Mouse (Mus musculus) T-cell, adult 66 days (primary cell): ENCODE measurements around the gene Olfr699. TPM values are rescaled to one million over a fixed set of nuclear protein-coding genes. Genes with fewer than 3 reads are reported as not detected.

Experiments
- total RNA-seq, 2 experiments: library from RNA; stranded (reverse); gene quantifications; 3 replicates in 1 of 2; 4 replicates in 1 of 2; pipeline ENCODE4 v1.2.4; 2023

Olfr699 gene
- not detected for total RNA-seq

DNA sequence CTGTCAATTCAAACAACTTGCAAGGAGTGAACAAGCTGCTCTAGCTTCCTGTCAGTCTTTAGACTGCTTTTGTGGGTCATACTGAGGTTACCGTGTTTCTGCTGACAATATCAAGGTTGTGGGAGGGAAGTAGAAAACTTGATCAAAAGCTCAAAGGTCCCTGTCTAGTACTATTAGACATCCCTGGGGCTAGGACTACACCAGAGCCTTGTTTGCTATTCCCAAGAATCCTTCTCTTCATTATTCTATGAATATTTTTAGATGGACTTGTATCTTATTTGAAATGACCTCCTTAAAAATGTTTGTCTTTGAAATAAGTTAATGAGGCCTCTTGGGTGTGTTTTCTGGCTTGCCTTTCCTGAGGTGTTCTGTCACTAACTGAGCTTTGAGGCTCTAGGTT lies at the start of gene Olfr699:
Gene Olfr699, minus strand, starts transcription at position 101 of the 400 bp plus-strand sequence.

GRCm38 (mm10) chr7:106833793-106834192 lies 40.8 kb upstream of the Olfr699 start, which contains the start of gene Olfr702:
Gene Olfr702 (minus strand): TSS chr7:106833893.

GRCm38 (mm10) chr7:106813829-106814228 lies 20.8 kb upstream of the Olfr699 start, which contains the start of gene Olfr701:
Gene Olfr701 (plus strand): TSS chr7:106814129.

GRCm38 (mm10) chr7:106808734-106809133 lies 15.7 kb upstream of the Olfr699 start, which contains the start of gene Olfr700:
Gene Olfr700 (minus strand): TSS chr7:106808834.

DNA sequence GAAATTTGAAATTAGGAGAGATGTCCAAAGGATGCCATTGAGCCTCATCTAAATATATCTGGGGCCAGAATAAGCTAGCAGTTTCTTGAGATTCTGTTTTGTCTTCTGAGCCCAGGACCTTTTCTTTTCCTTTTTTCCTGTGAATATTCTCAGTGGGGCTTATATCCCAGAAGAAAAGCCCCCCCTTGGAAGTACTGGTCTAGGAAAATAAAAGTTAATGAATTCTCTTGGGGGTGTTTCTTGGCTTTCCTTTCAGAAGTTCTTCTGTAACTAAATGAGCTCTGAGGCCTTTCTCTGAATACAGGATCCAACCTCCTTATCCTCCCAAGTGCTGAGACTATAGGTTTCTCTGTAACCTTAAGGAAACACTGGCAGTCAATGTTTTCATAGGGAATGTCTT lies 37.7 kb downstream of the Olfr699 start, which contains the start of gene Olfr698:
Gene Olfr698, minus strand, starts transcription at position 101 of the 400 bp plus-strand sequence.

DNA sequence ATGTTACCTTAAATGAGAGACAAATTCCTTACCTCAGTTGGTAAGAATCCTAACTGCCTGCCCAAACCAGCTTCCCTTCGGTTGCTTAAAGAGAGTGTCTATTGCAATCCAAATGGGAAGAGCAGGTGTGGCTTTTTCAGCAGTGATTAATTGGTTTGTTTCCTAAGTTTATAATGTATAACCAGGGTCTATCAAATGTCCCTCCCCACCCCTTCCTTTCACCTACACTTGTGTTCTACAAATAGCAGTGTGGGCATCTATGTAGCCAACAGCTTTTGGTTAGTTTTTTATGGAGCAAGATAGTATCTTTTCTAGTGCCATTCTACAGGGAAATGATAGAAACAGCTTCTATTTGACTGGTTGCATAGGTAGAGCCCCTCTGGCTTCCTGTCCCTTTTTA lies 50.7 kb downstream of the Olfr699 start, which contains the start of gene Olfr697:
Gene Olfr697, minus strand, starts transcription at position 101 of the 400 bp plus-strand sequence.

Other genes starting within 250 kb of the Olfr699 start
- not detected for gene Olfr693, start 112.6 kb downstream of the Olfr699 start, total RNA-seq
- gene Olfr694, start 101.4 kb downstream of the Olfr699 start, total RNA-seq, result not detected
- not detected for gene Olfr695, start 76.8 kb downstream of the Olfr699 start, total RNA-seq
- gene Olfr697, start 50.8 kb downstream of the Olfr699 start, total RNA-seq, result not detected
- gene Olfr698, start 37.8 kb downstream of the Olfr699 start, total RNA-seq, result not detected
- not detected for gene Olfr700, start 15.6 kb upstream of the Olfr699 start, total RNA-seq
- not detected for gene Olfr701, start 20.9 kb upstream of the Olfr699 start, total RNA-seq
- gene Olfr702, start 40.7 kb upstream of the Olfr699 start, total RNA-seq, result not detected
- not detected for gene Olfr703, start 50.2 kb upstream of the Olfr699 start, total RNA-seq
- not detected for gene Olfr704, start 70.0 kb upstream of the Olfr699 start, total RNA-seq
- gene Olfr705, start 83.7 kb upstream of the Olfr699 start, total RNA-seq, result not detected
- gene Olfr706, start 95.0 kb upstream of the Olfr699 start, total RNA-seq, result not detected
- not detected for gene Olfr707, start 108.0 kb upstream of the Olfr699 start, total RNA-seq
- not detected for gene Olfr1532-ps1, start 114.8 kb upstream of the Olfr699 start, total RNA-seq
- gene Olfr709-ps1, start 139.0 kb upstream of the Olfr699 start, total RNA-seq, result under 1 TPM; 0.20 to 0.21 TPM
- gene Olfr710, start 155.1 kb upstream of the Olfr699 start, total RNA-seq, result not detected
- not detected for gene Olfr6, start 170.7 kb upstream of the Olfr699 start, total RNA-seq
- gene Olfr711, start 182.3 kb upstream of the Olfr699 start, total RNA-seq, result not detected
- not detected for gene Olfr2, start 212.9 kb upstream of the Olfr699 start, total RNA-seq
- not detected for gene Olfr713, start 238.0 kb upstream of the Olfr699 start, total RNA-seq